In genomic region chr10:59509197-59509596, GRCm38 (mm10) we compare ENCODE assay signal across 16 mouse cellular contexts.
A peak's percentile ranks its signal among the peaks of the same experiment; 100 is the strongest.
DNase-seq lines count a peak whose midpoint lies in the region; ATAC-seq and TF ChIP-seq lines count a peak whose summit lies in the region.
"Had no signal": no experiment of that assay in that cellular context is flagged by ENCODE, and none has a peak within 500 bp of the region (broad histone marks: within the 10 kb centered on the region; RNA-seq: fewer than 3 reads in every experiment).

No protein-coding gene starts in this region.

- no peaks in the 10 kb centered on the region for H3K36me3 ChIP-seq in heart, embryonic 12.5 days
- peaks cover 2% of the 10 kb centered on the region; the same call in 1 of the 2 replicates for H3K36me3 ChIP-seq in heart, embryonic 10.5 days
- H3K36me3 ChIP-seq in lung, embryonic 14.5 days (ENCODE audit: insufficient read depth), result no peaks in the 10 kb centered on the region
- H3K36me3 ChIP-seq in embryonic facial prominence, embryonic 14.5 days (ENCODE audit: control insufficient read depth, insufficient read depth, low read length), result no peaks in the 10 kb centered on the region
- H3K36me3 ChIP-seq in stomach, embryonic 15.5 days, result no peaks in the 10 kb centered on the region
- H3K36me3 ChIP-seq: hindbrain, embryonic 10.5 days; midbrain, embryonic 13.5 days had no signal

- H3K27ac ChIP-seq in heart, embryonic 12.5 days (ENCODE audit: poor library complexity, severe bottlenecking), result 0 out of 2 replicates have a peak overlapping the region, but pooled peaks have one; percentile 28
- no peak overlapping the region for H3K27ac ChIP-seq in heart, embryonic 10.5 days
- H3K27ac ChIP-seq in lung, embryonic 14.5 days (ENCODE audit: low read depth), result peak overlapping the region; percentile 85
- H3K27ac ChIP-seq in embryonic facial prominence, embryonic 14.5 days (replicated peaks; ENCODE audit: low read depth, low read length), result peak overlapping the region; percentile 40
- H3K27ac ChIP-seq in stomach, embryonic 15.5 days, result peak overlapping the region; percentile 69
- H3K27ac ChIP-seq: hindbrain, embryonic 10.5 days; midbrain, embryonic 13.5 days had no signal

- 67% methylated on average over 4 of the region's 4 CpGs for WGBS in heart, embryonic 12.5 days
- WGBS in heart, embryonic 10.5 days, result 88% methylated on average over 4 of the region's 4 CpGs
- 27% methylated on average over 4 of the region's 4 CpGs for WGBS in lung, embryonic 14.5 days
- WGBS in embryonic facial prominence, embryonic 14.5 days, result 31% methylated on average over 4 of the region's 4 CpGs
- WGBS in stomach, embryonic 15.5 days, result 22% methylated on average over 4 of the region's 4 CpGs

- H3K27me3 ChIP-seq in heart, embryonic 12.5 days (replicated peaks), result no peaks in the 10 kb centered on the region
- H3K27me3 ChIP-seq in heart, embryonic 10.5 days (ENCODE audit: insufficient read depth, poor library complexity, severe bottlenecking), result no peaks in the 10 kb centered on the region
- H3K27me3 ChIP-seq in lung, embryonic 14.5 days (ENCODE audit: insufficient read depth, low read length), result no peaks in the 10 kb centered on the region
- no peaks in the 10 kb centered on the region for H3K27me3 ChIP-seq in embryonic facial prominence, embryonic 14.5 days (replicated peaks; ENCODE audit: control insufficient read depth, insufficient read depth, low read length)
- no peaks in the 10 kb centered on the region for H3K27me3 ChIP-seq in stomach, embryonic 15.5 days (replicated peaks)
- H3K27me3 ChIP-seq: midbrain, embryonic 13.5 days had no signal

- no peaks in the 10 kb centered on the region for H3K9me3 ChIP-seq in heart, embryonic 12.5 days (replicated peaks)
- no peaks in the 10 kb centered on the region for H3K9me3 ChIP-seq in heart, embryonic 10.5 days
- no peaks in the 10 kb centered on the region for H3K9me3 ChIP-seq in lung, embryonic 14.5 days (ENCODE audit: low read depth, low read length)
- no peaks in the 10 kb centered on the region for H3K9me3 ChIP-seq in embryonic facial prominence, embryonic 14.5 days (ENCODE audit: control insufficient read depth, low read length)
- H3K9me3 ChIP-seq in stomach, embryonic 15.5 days, result no peaks in the 10 kb centered on the region
- H3K9me3 ChIP-seq: hindbrain, embryonic 10.5 days; midbrain, embryonic 13.5 days had no signal

- no peak overlapping the region for H3K4me2 ChIP-seq in heart, embryonic 12.5 days
- no peak overlapping the region for H3K4me2 ChIP-seq in lung, embryonic 14.5 days
- H3K4me2 ChIP-seq in embryonic facial prominence, embryonic 14.5 days (ENCODE audit: low read depth, low read length), result no peak overlapping the region
- no peak overlapping the region for H3K4me2 ChIP-seq in stomach, embryonic 15.5 days
- H3K4me2 ChIP-seq: midbrain, embryonic 13.5 days had no signal

- H3K4me1 ChIP-seq in heart, embryonic 12.5 days (replicated peaks), result peaks cover 31% of the 10 kb centered on the region
- H3K4me1 ChIP-seq in heart, embryonic 10.5 days, result peaks cover 27% of the 10 kb centered on the region
- H3K4me1 ChIP-seq in lung, embryonic 14.5 days (ENCODE audit: insufficient read depth), result peaks cover 16% of the 10 kb centered on the region
- peaks cover 14% of the 10 kb centered on the region for H3K4me1 ChIP-seq in embryonic facial prominence, embryonic 14.5 days (ENCODE audit: control insufficient read depth, insufficient read depth, low read length)
- H3K4me1 ChIP-seq in stomach, embryonic 15.5 days, result peaks cover 13% of the 10 kb centered on the region

- no peak overlapping the region for H3K9ac ChIP-seq in heart, embryonic 12.5 days
- H3K9ac ChIP-seq in lung, embryonic 14.5 days, result no peak overlapping the region
- no peak overlapping the region for H3K9ac ChIP-seq in embryonic facial prominence, embryonic 14.5 days (ENCODE audit: low read depth, low read length)
- no peak overlapping the region for H3K9ac ChIP-seq in stomach, embryonic 15.5 days
- H3K9ac ChIP-seq: midbrain, embryonic 13.5 days had no signal

- H3K4me3 ChIP-seq in heart, embryonic 12.5 days, result no peak overlapping the region
- no peak overlapping the region for H3K4me3 ChIP-seq in heart, embryonic 10.5 days
- H3K4me3 ChIP-seq in lung, embryonic 14.5 days (ENCODE audit: low read depth, low read length), result no peak overlapping the region
- H3K4me3 ChIP-seq in embryonic facial prominence, embryonic 14.5 days (ENCODE audit: low read depth, low read length), result no peak overlapping the region
- H3K4me3 ChIP-seq in stomach, embryonic 15.5 days (replicated peaks), result no peak overlapping the region
- H3K4me3 ChIP-seq: hindbrain, embryonic 10.5 days; midbrain, embryonic 13.5 days had no signal

- no peak for ATAC-seq in heart, embryonic 12.5 days (ENCODE audit: insufficient number of reproducible peaks, low FRiP score)
- peak; percentile 46; the same call in 1 of the 2 replicates for ATAC-seq in lung, embryonic 14.5 days (ENCODE audit: insufficient read depth)
- no peak for ATAC-seq in embryonic facial prominence, embryonic 14.5 days (ENCODE audit: low read depth)
- no peak for ATAC-seq in stomach, embryonic 15.5 days (ENCODE audit: insufficient read depth, low FRiP score, low read depth)
- ATAC-seq: midbrain, embryonic 13.5 days had no signal

- TF ChIP-seq CTCF in lung, embryonic 14.5 days (IDR thresholded peaks at IDR 0.05; ENCODE audit: low read depth), result no peak

- DNase-seq in heart, embryonic 10.5 days (ENCODE audit: low spot score), result no peak
- DNase-seq in lung, embryonic 14.5 days, result peak; percentile 71
- DNase-seq in lung, adult 18-20 months, result no peak
- DNase-seq in embryonic facial prominence, embryonic 14.5 days (ENCODE audit: low spot score), result peak; percentile 63
- no peak for DNase-seq in thymus, postnatal 4 days
- DNase-seq in urinary bladder, postnatal 36 days (ENCODE audit: low spot score in 2 of 2), result no peak
- DNase-seq: cerebellum, postnatal 14 days; kidney, adult 9 months; lung, postnatal 10 days; retina, postnatal 1 day; spleen, adult 18-20 months; thymus, adult 18-20 months had no signal

Comparison
In these comparisons a context has a peak if more than half of its experiments do, and no peak if none do; other contexts are left out.
1. DNase-seq: peak in lung, embryonic 14.5 days (single experiment) and embryonic facial prominence, embryonic 14.5 days (single experiment); none in heart, embryonic 10.5 days (single experiment), lung, adult 18-20 months (0 of 2), thymus, postnatal 4 days (single experiment) and urinary bladder, postnatal 36 days (0 of 2).